Mouse (Mus musculus): ENCODE measurements around the gene Fgf3.

GRCm38 (mm10) chr7:144887672-144888071 is 49.8 kb downstream of the Fgf3 start:
- TF ChIP-seq CTCF (IDR thresholded peaks at IDR 0.05; ENCODE audit: low read depth, low read length) (peak; percentile 56), POLR2A (IDR thresholded peaks at IDR 0.05; ENCODE audit: insufficient read depth, low read length) (no peak)
